In genomic region chr3:14787136-14787535, GRCm38 (mm10) we compare ENCODE assay signal across 13 mouse cellular contexts. TPM values are rescaled to one million over a fixed set of nuclear protein-coding genes. Genes with fewer than 3 reads are reported as not detected.
DNase-seq lines count a peak whose midpoint lies in the region; ATAC-seq and TF ChIP-seq lines count a peak whose summit lies in the region.
"Had no signal": no experiment of that assay in that cellular context is flagged by ENCODE, and none has a peak within 500 bp of the region (broad histone marks: within the 10 kb centered on the region; RNA-seq: fewer than 3 reads in every experiment).

No protein-coding gene starts in this region.

- 13% methylated on average over 1 of the region's 1 CpGs for WGBS in midbrain, postnatal 0 days
- WGBS in midbrain, embryonic 13.5 days: 30% methylated on average over 1 of the region's 1 CpGs

- no peaks in the 10 kb centered on the region for H3K27me3 ChIP-seq in midbrain, postnatal 0 days (ENCODE audit: insufficient read depth, low read length)
- H3K27me3 ChIP-seq in midbrain, embryonic 13.5 days: no peaks in the 10 kb centered on the region
- no peaks in the 10 kb centered on the region for H3K27me3 ChIP-seq in myocyte (ENCODE audit: control insufficient read depth, insufficient read depth, insufficient read length)
- H3K27me3 ChIP-seq: limb, embryonic 12.5 days had no signal

- intact Hi-C loops in heart, postnatal 10 days (cut with DNase I): no loop called here

- no peaks in the 10 kb centered on the region for H3K4me1 ChIP-seq in midbrain, postnatal 0 days (ENCODE audit: insufficient read depth, low read length)
- no peaks in the 10 kb centered on the region for H3K4me1 ChIP-seq in midbrain, embryonic 13.5 days (replicated peaks)
- H3K4me1 ChIP-seq: limb, embryonic 12.5 days had no signal

- no peak overlapping the region for H3K9ac ChIP-seq in midbrain, postnatal 0 days (replicated peaks; ENCODE audit: low read length, poor library complexity, severe bottlenecking)
- H3K9ac ChIP-seq in midbrain, embryonic 13.5 days (replicated peaks): no peak overlapping the region
- H3K9ac ChIP-seq: limb, embryonic 12.5 days had no signal

- no peaks in the 10 kb centered on the region for H3K79me2 ChIP-seq in myocyte (ENCODE audit: control insufficient read depth, insufficient read depth)

- H3K4me3 ChIP-seq in midbrain, postnatal 0 days (ENCODE audit: low read depth, low read length): no peak overlapping the region
- H3K4me3 ChIP-seq in midbrain, embryonic 13.5 days (replicated peaks): no peak overlapping the region
- H3K4me3 ChIP-seq in myocyte: no peak overlapping the region
- H3K4me3 ChIP-seq: limb, embryonic 12.5 days had no signal

- DNase-seq in midbrain, postnatal 0 days (ENCODE audit: low spot score): peak; percentile 2
- DNase-seq in heart, postnatal 10 days: peak; percentile 16 to 20
- peak; percentile 78 for DNase-seq in kidney, postnatal 14 days
- DNase-seq in frontal cortex, postnatal 14 days (ENCODE audit: low spot score in 2 of 2): no peak
- DNase-seq in cerebellum, postnatal 25 days: no peak
- DNase-seq: cerebellum, postnatal 10 days; retina, postnatal 1 day; thymus, postnatal 14 days had no signal

- TF ChIP-seq CTCF in midbrain, postnatal 0 days (IDR thresholded peaks at IDR 0.05): no peak

- H3K4me2 ChIP-seq in midbrain, postnatal 0 days (ENCODE audit: low read depth, low read length, poor library complexity, severe bottlenecking): no peak overlapping the region
- no peak overlapping the region for H3K4me2 ChIP-seq in midbrain, embryonic 13.5 days (replicated peaks)
- H3K4me2 ChIP-seq in myocyte (ENCODE audit: low read depth): peak overlapping the region; percentile 61
- H3K4me2 ChIP-seq: limb, embryonic 12.5 days had no signal

- H3K9me3 ChIP-seq in midbrain, postnatal 0 days (ENCODE audit: low read length): no peaks in the 10 kb centered on the region
- no peaks in the 10 kb centered on the region for H3K9me3 ChIP-seq in midbrain, embryonic 13.5 days
- H3K9me3 ChIP-seq: limb, embryonic 12.5 days had no signal

- no peak overlapping the region for H3ac ChIP-seq in myocyte (ENCODE audit: control insufficient read depth, insufficient read length)

- ATAC-seq in midbrain, postnatal 0 days (ENCODE audit: low FRiP score): no peak
- ATAC-seq in midbrain, embryonic 13.5 days: no peak

- H3K27ac ChIP-seq in midbrain, postnatal 0 days (ENCODE audit: low read depth, low read length): no peak overlapping the region
- H3K27ac ChIP-seq in midbrain, embryonic 13.5 days: no peak overlapping the region
- H3K27ac ChIP-seq: limb, embryonic 12.5 days had no signal

- no peak for TF ChIP-seq POLR2A in myocyte (IDR thresholded peaks at IDR 0.05; ENCODE audit: insufficient read length, low read depth)

- H3K36me3 ChIP-seq in midbrain, postnatal 0 days (ENCODE audit: insufficient read depth, low read length): no peaks in the 10 kb centered on the region
- H3K36me3 ChIP-seq in midbrain, embryonic 13.5 days: no peaks in the 10 kb centered on the region
- no peaks in the 10 kb centered on the region for H3K36me3 ChIP-seq in myocyte (ENCODE audit: control insufficient read depth, insufficient read depth)
- H3K36me3 ChIP-seq: limb, embryonic 12.5 days had no signal

TF ChIP-seq in myocyte, 11 proteins besides CTCF, POLR2A, EP300 and RAD21:
- TF ChIP-seq MAX (IDR thresholded peaks at IDR 0.05; ENCODE audit: low read depth) (no peak), MYOD1 (IDR thresholded peaks at IDR 0.05; ENCODE audit: control insufficient read depth in 1 of 3, insufficient read length in 2 of 3, low read depth in 2 of 3) (peak; percentile 56 to 93 (median 71)), TCF3 (IDR thresholded peaks at IDR 0.05; ENCODE audit: insufficient read length, low read depth) (peak; percentile 41), CEBPB (IDR thresholded peaks at IDR 0.05; ENCODE audit: insufficient read depth, poor library complexity, severe bottlenecking) (peak; percentile 69; the same call in 1 of the 2 replicates), POLR2AphosphoS2 (IDR thresholded peaks at IDR 0.05; ENCODE audit: insufficient read length, low read depth) (no peak), REST (IDR thresholded peaks at IDR 0.05; ENCODE audit: insufficient read depth, insufficient read length) (no peak), TCF12 (IDR thresholded peaks at IDR 0.05; ENCODE audit: insufficient read depth, poor library complexity, severe bottlenecking) (peak; percentile 99), MYOG (IDR thresholded peaks at IDR 0.05; ENCODE audit: control insufficient read depth in 1 of 3, insufficient read depth in 1 of 3, insufficient read length in 2 of 3, low read depth in 2 of 3) (peak in 2 of 3 experiments; percentile 46 to 97)

RNA-seq across cellular contexts. Expression of gene Car1, which starts 21.0 kb away (rescaled TPM):
- not detected in 2 replicates for total RNA-seq in midbrain, postnatal 0 days (2014; rRNA removed)
- polyA plus RNA-seq in midbrain, postnatal 0 days (2015; fragmentation: Nextera tagmentation; extraction: Ambion mirVana): 0.17 and 0.23 TPM in 2 replicates
- polyA plus RNA-seq in midbrain, embryonic 13.5 days (2015; fragmentation: Nextera tagmentation; extraction: Ambion mirVana): 0.17 TPM in 1 of 2 replicates, not detected in the other
- total RNA-seq in heart, postnatal 10 days (2021): not detected
- 0.12 TPM for polyA plus RNA-seq in myocyte (2012; fragmentation: generic; extraction: Trizol)
- total RNA-seq: layer of hippocampus, postnatal 10 days had no signal
- polyA plus RNA-seq: brain, embryonic 14.5 days; limb, embryonic 12.5 days had no signal

Comparison
In these comparisons a context has a peak if more than half of its experiments do, and no peak if none do; other contexts are left out.
1. DNase-seq: peak in midbrain, postnatal 0 days (single experiment), heart, postnatal 10 days (2 of 2) and kidney, postnatal 14 days (single experiment); none in frontal cortex, postnatal 14 days (0 of 2) and cerebellum, postnatal 25 days (0 of 2).